Mouse (Mus musculus) lung, adult 2 months (tissue): ENCODE data around the gene Slc10a4.

Source experiments
- CTCF ChIP-seq: fragments of 200-500 bp; IDR thresholded peaks from 2 replicates; pipeline ENCODE4 v1.5.1; 2011; ENCODE audit warnings: mild to moderate bottlenecking, low read length, control low read depth; ENCODE audit not compliant: insufficient read depth
- POLR2A ChIP-seq: fragments of 200-500 bp; IDR thresholded peaks from 2 replicates; pipeline ENCODE4 v1.6.1; 2011; ENCODE audit warnings: low read depth, mild to moderate bottlenecking, control low read depth, low read length, borderline replicate concordance; ENCODE audit errors: extremely low read depth

- no peak for TF ChIP-seq CTCF
- no peak for TF ChIP-seq POLR2A
Measured at GRCm38 (mm10) chr5:72960096-72960495, 46.6 kb upstream of the Slc10a4 start.
